Mouse (Mus musculus) induced T-regulatory cell, adult 2 months (primary cell): ENCODE data around the gene Slc22a23.

Source experiments
- DNase-seq: peaks from one replicate; pipeline ENCODE4 v3.0.0-alpha.2; 2012; ENCODE audit warnings: low read depth

Slc22a23 gene

GRCm38 (mm10) chr13:34133326-34134071 lies 211.5 kb downstream of the Slc22a23 start:
- DNase-seq: no peak

DNA sequence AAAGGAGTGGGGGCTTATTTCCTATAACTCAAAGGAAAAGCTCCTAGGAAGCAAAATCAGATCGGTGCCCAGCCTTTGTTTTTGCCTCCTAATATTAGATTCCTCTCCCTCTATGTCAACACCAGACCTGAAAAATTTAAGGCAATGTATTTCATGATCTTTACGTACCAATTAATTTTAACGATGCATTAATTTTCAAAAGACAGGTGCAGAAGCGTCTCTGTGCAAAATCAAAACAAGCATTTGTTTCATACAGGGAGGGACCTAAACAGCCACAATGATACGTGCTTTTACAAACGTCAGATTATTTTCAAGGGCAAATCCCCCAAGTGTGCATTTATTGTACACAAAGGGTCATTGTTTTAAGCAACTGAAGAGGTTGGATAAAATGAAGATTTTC lies 212.1 kb downstream of the Slc22a23 start:
- peak; percentile 11 for DNase-seq

- DNase-seq: peak; percentile 25
These were observed 212.7 kb downstream of the Slc22a23 start for GRCm38 (mm10) chr13:34132299-34132698.

GRCm38 (mm10) chr13:34131708-34132060 lies 213.3 kb downstream of the Slc22a23 start:
- peak; percentile 76 for DNase-seq

- peak; percentile 75 for DNase-seq
These were observed 213.8 kb downstream of the Slc22a23 start for GRCm38 (mm10) chr13:34131011-34131707.

- DNase-seq: peak; percentile 81
These were observed 214.7 kb downstream of the Slc22a23 start, which contains the start of gene Tubb2b for GRCm38 (mm10) chr13:34130226-34130731. Tubb2b (minus strand) TSS chr13:34130466.

DNA sequence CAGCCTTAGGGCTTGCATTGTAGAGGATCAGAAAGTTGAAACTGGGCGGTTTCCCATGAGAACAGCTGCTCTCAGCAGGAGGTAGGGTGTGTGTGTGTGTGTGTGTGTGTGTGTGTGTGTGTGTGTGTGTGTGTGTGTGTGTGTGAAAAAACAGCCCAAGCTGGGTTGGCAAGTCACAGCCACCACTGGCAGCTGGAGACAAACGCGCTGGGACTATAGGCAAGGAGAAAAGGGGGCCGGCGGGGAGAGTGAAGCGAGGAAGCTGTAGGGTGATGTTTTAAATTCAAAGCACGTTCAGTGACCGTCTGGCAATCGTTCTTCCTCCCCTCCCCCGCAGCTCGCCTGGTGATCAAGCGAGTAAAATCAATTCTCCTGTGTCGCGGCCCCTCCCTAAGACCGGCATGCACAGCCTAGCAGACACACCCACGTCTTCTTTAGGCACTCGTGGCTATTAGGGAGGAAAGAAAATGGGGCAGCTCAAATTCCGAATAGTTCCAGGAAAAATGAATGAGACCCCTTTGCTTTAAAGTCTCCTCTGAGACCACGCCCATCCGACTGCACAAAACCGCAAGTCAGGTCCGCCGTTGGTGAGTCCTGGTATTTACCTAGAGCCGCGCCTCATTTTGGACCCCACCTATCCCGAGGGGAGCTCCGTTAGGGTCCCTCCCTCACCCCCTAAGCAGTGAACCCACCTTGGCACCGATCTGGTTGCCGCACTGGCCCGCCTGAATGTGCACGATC lies 215.3 kb downstream of the Slc22a23 start:
- peak; percentile 75 for DNase-seq
